Mouse (Mus musculus): Measurements from ENCODE around the gene Peg10.

Gene Peg10

DNA sequence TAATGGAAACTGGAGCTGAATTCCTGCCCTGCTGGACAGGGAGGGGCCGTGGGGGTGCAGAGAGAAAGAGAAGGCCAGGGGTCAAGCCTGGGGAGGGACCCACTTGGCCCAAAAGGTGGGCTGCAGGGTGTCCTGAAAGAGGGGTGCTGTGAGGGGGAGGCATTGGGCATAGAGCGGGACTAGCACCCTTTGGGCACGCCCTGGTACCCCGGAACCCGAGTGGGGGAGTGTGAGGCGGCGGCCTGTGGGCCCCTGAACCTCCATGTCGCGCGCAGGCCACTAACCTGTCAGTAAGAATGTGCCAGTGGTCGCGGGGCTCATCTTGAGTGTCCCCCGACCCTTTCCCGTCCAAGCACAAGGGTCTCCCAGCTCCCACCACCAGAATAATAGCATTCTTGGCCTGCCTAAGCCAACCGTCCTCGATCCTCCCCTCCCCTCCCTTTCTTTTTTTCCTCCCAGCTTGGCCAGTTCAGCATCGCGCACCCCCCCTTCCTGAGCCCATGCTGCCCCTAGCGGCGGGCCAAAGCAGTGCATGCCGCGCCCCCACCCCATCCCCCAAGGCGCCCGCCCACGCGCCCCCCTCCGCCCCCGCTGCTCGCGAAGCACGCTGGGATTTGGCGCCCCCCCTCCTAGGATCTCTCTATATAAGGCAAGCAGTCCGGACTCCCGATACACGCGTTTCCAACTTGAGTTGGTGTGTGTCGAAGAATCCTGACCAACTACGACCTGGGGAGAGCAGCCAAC lies at the start of gene Peg10, which contains the start of gene Sgce:
Peg10 (plus strand) TSS at position 611 of the 744 bp plus-strand sequence.
Sgce (minus strand) TSS at position 512 of the 744 bp plus-strand sequence.
- peak; percentile 51 to 60 for DNase-seq (ENCODE audit: low spot score in 2 of 2)

DNA sequence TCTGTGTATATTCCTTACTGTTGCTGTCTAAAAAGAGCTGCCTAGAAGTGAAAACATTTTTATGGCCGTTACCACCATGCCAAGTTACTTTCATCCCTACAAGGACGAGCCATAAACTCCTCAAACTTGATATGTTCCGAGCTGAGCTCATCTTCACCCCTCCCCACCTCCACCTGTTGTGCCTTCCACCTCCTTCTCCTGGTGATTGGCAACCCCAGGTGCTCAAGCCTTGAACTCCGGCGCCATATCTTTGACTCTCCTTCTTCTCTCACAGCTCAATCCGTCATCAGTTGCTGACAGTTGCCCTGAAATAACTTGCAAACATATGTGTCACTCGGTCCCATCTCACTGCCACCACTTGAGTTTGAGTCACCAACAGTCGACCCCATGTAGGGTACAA lies 45.5 kb upstream of the Peg10 start:
- DNase-seq (ENCODE audit: low spot score in 2 of 2): no peak

DNA sequence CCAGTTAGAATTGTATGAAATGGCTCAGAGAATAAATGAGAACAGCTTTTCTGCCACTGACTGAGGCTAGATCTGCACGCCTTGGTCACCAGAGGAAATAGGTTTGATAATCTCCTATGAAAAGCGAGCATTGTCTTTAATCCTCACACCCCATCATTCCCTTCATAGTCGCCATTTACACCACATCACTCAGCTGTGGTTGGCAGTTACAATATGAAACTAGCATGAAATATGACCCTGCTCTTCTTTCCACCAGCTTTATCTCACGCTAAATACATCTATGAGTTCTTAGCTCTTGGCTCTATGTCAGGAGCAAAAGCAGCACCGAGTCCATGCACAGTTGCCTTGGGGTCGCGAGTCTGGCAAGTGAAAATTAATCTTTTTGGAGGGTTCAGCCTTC lies 43.2 kb upstream of the Peg10 start:
- DNase-seq (ENCODE audit: low spot score in 2 of 2): no peak

DNA sequence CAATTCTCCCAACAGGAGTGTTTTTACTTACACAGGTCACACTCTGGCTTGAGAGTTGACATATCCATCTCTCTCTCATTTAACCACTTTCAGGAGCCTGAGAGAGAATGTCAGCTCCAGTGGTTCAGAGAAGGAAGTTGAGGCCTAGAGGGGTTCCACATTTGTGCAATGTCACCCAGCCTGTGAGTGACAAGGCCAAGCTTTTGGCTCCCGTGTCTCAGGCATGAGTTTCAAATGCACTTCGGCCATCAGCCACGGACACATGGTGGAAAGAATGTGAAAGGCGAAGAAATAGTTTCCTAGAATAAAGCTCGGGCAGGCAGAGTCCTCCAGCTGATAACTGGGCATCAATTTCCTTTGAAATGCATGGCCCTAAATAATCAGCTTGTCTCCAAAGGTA lies 40.7 kb upstream of the Peg10 start:
- DNase-seq (ENCODE audit: low spot score in 2 of 2): no peak

DNA sequence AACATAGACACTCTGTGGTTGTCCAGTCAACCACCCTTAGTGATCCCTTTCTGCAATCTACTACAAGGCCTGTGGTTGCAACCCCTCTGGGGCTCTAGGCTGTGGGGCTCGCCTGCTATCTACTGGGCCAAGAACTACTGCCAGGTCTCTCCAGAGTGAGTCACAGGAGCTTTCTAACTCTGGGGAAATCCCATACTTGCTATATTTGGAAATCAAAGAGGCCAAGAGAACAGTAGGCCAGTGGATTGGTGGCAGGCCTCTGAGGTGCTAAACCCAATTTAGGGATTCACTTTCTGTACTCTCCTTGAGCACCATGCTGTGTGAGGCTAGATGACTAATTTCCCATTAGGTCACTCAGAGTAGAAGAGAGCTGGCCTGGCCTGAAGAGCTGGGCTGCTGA lies 38.1 kb upstream of the Peg10 start:
- no peak for DNase-seq (ENCODE audit: low spot score in 2 of 2)

DNA sequence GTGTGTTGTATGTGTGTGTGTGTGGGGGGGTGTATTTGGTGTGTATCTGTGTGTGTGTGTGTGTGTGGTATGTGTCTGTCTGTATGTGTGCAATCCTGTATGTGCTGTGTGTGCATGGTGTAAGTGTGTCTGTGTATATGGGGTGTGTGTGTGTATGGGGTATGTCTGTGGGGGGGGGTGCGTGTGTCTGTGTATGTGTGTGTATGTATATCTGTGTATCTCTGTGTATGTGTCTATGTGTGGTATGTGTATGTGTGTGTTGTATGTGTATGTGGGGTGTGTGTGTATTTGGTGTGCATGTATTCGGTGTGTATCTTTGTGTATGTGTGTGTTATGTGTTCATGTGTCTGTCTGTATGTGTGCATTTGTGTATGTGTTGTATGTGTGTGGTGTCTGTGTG lies 30.9 kb upstream of the Peg10 start:
- no peak for DNase-seq (ENCODE audit: low spot score in 2 of 2)

DNA sequence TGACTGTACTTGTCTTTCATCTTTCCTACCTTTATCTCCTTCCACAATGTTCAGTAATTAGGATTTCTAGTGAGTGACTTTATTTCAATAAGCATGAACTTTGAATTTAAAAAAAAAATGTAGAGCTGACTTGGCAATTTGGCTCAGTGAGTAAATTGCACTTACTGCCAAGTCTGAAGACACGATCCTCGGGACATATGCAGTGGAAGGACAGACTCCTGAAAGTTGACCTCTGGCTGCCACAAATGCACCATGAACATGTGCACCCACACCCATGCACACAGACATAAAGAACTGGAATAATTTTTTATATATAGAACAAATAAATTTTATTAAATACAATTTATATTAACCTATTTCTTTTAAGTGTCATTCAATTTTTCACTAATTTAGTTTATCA lies 29.8 kb upstream of the Peg10 start:
- no peak for DNase-seq (ENCODE audit: low spot score in 2 of 2)

DNA sequence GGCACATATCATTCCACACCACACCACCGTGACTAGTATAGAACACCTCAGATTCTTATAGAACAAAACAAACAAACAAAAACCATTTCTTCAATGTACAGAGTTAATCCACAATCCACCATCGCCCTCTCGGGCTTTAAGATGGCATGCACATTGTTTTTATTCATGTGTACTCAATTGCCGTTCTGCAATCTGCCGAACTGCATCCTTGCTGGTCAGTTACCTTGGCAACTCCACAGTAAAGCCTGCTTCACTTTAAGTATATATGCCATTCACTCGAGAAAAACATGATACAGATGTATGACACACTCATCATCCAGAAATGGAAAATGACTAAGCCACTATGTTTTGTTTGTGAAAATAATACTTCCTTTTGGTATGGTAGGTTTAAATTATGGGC lies 25.0 kb upstream of the Peg10 start:
- DNase-seq (ENCODE audit: low spot score in 2 of 2): no peak

DNA sequence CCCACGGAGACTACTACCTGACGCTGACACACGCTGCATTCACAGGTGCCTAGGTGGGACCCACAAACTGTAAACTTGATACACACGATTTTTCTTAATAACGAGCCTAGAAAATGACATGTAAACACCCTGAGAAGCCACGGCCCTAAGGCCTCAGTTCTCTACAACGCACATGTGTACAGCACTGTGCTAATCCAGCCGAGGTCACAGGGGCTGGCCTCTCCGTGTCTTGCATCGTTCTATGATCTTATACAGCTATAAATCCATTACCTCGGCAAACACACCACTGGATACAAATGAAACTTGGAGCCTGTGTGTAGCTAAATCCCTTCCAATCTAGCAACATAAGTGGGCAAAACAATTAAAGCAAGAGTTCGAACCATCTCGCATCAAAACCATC lies 24.4 kb upstream of the Peg10 start:
- DNase-seq (ENCODE audit: low spot score in 2 of 2): no peak

DNA sequence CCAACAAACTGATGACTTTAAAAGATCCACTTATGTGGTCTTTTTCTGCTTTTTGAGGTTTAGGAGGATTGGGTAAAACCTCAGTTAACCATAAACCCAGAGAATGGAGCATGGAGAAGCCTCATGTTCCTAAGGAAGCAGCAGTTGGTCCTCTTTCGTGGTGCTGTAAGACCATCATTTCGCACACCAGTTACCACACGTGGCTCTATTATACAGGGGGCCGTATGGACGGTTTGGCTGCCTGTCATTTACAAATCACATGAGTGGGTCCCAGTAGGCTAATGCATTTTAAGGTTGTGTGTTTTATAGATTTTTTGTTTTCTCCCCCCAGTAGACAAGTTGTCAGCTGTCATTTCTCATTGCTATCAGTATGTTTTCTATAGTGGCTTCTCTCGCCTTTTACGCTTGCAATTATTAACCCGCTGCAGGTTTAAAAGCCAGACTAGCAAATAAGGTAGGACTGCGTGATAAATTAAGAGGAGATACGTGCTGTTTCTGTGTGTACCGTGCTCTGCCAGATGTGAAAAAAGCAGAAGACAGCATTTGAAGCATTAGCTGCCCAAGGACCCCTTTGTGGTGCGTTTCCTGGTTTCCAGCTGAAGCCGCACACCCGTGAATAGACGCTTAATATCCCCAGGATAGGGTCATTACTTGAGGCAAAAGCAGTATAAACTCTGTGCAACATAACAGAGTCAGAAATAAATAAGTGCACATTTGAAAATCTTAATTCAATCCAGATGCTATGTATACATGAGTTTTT lies 22.9 kb upstream of the Peg10 start:
- DNase-seq (ENCODE audit: low spot score in 2 of 2): no peak

DNA sequence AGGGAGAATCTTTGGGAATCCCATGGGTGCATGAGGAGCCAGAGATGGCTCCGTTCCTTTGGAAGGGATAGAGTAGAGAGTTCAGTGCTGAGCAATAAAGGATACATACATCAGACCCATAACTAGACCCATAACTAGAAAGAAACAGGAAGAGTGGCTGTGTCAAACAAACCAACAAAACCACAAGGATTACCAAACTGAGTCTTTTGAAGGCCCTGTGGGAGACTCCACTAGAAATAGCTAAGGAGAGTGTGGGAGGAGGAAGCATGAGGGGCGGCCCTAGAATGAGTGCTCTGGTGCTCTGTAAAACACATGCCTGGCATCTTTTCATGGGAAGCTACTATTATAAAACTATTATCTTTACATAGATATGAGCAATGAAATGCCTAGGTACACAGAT lies 18.8 kb upstream of the Peg10 start:
- no peak for DNase-seq (ENCODE audit: low spot score in 2 of 2)

DNA sequence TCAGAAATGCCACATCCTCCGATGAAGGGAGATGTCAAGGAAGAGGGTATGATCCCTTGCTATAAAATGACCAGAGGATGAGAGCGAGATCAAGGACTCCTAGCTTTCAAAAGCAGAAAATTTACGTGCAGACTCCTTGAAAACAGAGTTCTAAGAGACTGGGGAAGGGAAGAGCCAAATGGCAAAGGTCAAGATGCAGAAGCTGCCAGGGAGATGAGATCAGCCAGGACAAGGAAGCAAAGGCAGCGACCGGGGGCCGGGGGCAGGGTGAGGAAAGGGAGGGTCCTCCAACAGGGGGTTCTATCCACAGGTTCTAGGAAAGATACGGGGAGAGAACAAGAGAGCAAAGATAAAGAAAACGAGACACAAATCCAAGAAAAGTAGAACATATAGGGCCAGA lies 15.4 kb upstream of the Peg10 start:
- no peak for DNase-seq (ENCODE audit: low spot score in 2 of 2)

DNA sequence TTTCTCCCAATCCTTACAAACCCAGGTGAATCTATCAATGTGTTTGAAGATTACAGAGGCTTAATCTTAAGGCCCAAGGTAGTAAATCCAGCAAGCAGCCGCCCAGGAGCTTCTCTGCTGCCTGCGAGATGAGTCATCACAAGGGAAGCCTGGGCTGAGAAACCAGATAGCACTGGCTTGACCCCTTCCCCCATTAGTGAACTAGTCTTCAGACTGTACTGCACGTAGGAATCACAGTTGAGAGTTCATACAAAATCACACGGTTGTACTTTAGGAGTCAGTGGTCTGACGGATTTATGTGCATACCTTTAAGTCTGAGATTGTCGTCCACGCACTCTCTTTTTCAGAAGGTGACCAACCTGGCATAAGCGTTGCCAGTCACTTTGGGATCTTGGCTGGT lies 13.9 kb upstream of the Peg10 start:
- no peak for DNase-seq (ENCODE audit: low spot score in 2 of 2)

DNA sequence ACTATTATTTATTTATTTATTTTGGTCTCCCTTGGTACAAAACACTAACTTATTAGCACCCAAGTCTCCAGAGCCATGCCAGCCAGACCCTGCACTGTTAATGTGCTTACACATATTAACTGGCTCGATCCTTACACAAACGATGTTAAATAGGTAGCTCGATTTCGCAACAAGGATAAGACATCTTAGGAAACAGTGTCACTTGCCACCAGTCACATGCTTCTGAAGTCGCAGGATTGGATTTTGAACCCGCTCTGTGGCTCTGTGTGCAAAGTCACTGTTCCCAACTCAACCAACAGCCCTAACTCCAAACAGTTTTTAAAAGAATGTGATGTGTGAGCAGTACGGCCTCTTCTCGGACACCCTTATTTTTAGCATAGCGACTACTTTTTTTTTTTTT lies 10.7 kb upstream of the Peg10 start:
- no peak for DNase-seq (ENCODE audit: low spot score in 2 of 2)

DNA sequence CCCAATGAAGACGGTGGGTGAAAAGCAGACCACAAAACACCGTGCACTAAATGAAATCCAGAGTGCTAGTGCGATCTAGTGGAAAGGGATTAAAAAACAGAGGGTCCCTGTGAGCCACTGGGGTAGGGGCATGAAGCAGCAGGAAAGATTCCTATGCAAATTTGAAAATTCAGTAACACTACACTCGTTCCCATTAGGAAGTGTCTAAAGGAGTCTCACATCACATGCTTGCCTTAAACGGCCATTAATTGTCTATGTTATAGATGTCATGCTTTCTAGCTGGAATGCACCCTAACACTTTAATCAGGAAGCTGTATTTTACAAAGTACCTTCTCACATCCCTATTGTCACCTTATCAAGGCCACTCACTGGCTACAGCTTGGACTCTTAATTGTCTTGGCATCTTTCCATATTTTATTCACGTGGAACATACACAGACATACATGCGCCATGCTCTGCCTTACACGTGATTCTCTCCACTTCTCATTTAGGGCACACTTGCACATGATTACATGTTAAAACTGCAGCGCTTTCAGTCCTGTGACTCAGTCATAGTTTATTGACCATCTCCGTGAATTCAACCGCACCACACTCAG lies 9.0 kb upstream of the Peg10 start:
- DNase-seq (ENCODE audit: low spot score in 2 of 2): no peak

DNA sequence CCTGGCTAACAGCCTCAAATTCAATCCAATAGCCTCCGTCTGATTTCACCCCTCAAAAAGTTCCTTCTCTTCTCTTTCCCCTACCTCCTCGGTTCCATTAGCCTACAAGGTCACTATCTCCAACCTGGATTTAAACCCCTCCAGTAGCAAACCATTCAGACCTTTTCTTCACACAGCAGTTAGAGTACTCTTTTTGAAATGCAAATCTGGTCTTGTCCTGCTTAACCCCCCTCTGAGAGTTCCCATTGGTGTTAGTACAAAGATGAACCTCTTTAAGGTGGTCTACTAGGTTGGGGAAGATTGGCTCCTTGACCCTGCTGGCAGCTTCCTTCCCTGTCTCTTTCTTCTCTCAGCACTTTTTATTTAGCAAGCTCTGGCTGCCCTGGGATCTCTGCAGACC lies 8.4 kb upstream of the Peg10 start:
- no peak for DNase-seq (ENCODE audit: low spot score in 2 of 2)

DNA sequence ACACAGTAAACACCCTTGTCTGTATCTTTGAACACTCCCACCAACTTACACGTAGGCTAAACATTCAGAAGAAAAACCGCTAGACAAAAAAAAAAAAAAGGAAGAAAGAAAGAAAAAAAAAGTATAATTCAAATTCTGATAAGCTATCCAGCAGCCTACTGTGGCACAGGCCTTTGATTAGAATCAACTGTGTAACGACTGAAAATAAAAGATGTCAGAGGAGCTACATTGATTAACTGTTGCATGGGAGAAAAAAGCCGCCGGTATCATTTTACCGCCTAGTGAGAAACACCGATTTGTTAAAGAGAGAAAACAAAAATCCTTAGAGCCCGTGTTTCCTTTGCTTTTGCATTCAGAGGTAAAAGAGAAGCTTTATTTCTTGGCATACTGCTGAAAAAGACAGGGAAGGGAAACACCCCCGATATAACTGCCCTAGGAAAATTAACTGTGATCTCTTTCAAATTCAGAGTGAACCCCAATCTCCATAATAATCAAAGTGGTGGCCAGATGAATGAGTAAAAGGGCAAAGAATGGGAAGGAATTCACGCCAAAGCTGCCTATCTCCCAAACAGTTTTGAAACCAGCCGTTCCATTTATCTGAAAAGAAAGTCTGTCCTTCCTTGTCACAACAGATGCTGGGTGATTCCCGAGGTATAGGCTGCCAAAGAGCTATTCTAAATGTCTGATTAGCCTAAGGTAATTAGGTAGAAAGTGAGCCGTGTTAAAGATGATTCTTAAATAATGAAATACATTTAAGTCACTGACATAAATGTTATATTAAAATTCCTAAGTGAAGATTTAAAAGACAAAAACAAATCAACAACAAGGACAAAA lies 7.4 kb upstream of the Peg10 start:
- DNase-seq (ENCODE audit: low spot score in 2 of 2): no peak

DNA sequence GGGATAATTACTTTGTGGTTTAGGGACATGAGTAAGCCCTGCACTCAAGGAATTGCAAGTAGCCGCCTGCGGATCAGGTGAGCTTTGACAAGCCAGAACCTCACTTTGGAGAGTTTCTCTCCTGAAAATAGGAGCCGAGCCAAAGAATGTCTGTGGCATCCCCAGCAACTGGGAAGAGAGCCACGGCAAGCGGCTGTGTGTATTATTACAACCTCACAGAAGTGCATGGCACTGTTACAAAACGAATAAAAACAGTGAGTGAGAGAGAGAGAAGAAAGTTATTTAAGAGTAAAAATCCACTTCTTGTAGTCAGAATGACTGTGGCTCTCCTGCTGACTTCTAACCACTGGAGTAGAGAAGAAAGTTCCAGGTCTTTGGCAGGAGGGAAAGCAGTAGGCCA lies 6.6 kb upstream of the Peg10 start:
- DNase-seq (ENCODE audit: low spot score in 2 of 2): peak; percentile 6 to 45

DNA sequence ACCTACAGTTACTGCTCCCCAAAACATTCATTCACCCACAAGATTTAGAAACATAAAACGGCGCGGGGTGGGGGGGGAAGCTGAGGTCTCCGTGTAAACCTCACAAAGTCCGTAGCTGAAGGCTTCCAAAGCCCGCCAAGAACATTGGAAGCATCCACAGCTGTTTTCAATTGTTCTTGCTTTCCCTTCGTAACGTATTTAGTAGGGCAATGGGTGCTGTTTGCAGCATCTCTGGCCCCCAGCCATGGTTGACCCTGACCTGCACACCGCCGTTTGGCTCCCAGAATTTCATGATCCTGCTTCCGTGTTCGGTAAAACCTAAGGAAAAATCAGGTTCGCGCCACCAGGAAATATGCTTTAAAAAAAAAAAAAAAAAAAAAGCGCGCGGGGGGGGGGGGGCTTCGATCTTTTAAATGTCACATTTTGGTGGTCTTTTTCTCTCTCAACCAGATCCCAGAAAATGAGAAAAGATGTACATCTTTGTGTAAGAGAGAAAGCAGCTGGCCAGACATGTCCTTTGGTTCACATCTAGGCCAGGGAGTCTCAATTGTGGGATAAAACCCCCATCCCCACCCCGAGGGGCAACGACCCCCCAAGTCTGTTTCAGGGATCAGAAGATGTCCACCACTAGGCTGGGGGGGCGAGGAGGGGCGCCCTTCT lies 940 bp upstream of the Peg10 start:
- no peak for DNase-seq (ENCODE audit: low spot score in 2 of 2)

DNA sequence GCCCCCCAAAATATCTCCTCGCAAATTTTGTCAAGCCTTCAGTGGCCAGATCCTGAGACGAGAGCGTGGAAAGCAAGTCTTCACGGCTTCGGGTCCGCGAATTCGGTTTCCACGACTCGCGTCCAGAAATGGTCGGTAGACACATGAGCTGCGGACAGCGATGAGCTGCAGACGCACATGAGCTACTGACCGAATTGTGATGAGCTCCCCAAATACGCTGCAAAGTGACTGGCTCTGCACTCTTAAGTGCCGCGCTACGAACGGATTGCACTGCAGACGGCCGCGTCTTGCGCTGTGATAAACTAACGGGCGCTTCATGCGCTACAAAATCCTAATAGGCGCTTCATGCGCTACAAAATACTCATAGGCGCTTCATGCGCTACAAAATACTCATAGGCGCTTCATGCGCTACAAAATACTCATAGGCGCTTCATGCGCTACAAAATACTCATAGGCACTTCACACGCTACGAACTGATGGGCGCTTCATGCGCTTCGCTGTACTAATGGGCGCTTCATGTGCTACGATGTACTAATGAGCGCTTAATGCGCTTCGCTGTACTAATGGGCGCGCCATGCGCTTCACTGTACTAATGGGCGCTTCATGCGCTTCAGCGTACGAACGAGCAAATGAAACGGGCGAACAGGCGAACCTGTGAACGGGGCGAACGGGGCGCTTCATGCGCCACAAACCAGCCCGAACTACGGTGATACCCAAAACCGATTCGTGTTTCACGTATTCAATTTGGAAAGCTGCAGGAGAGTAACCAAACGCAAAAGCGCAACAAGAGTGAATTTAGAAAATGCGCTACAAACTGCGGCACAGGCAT lies 785 bp downstream of the Peg10 start:
- peak; percentile 36 to 71 for DNase-seq (ENCODE audit: low spot score in 2 of 2)

DNA sequence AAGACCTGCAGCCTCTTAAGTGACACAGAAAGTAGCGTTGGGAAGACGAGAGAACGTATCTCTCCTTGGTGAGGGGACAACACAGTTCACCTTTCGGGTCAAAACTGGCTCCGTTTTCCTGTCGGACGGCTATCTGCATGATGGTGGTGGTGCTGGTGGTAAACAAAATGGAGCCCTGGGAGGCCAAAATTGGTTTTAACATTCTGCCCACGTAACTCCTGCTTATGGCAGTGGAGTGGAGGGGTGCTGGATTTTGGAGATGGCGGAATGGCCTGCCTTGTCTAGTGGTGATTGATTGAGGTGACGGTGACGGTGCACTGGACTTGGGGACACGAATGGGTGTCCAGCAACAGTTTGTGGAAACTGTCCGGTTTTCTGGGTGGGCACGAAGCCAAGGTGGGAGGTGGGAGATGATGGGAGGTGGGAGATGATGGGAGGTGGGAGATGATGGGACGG lies 1.4 kb downstream of the Peg10 start:
- DNase-seq (ENCODE audit: low spot score in 2 of 2): peak in 1 of 2 experiments; percentile 47

Measured in frontal cortex, postnatal 36 days (tissue).